Mouse (Mus musculus) heart, embryonic 10.5 days (tissue): ENCODE measurements around the gene Uox. TPM values are rescaled to one million over a fixed set of nuclear protein-coding genes. Genes with fewer than 3 reads are reported as not detected.

Source experiments
- DNase-seq: peaks from one replicate; pipeline ENCODE4 v3.0.0-alpha.2; 2017; ENCODE audit warnings: low spot score
- H3K27ac ChIP-seq: fragments of 300-500 bp; sonication (generic); 2 replicates; pipeline ENCODE4 v1.5.1; 2016; ENCODE audit warnings: mild to moderate bottlenecking
- H3K27me3 ChIP-seq: fragments of 300-500 bp; sonication (generic); 2 replicates; pipeline ENCODE4 v1.6.1; 2016; ENCODE audit warnings: mild to moderate bottlenecking; ENCODE audit not compliant: poor library complexity, insufficient read depth, severe bottlenecking
- H3K36me3 ChIP-seq: fragments of 300-500 bp; sonication (generic); 2 replicates; pipeline ENCODE4 v1.6.1; 2016; ENCODE audit warnings: mild to moderate bottlenecking, moderate library complexity
- H3K4me1 ChIP-seq: fragments of 300-500 bp; sonication (generic); 2 replicates; pipeline ENCODE4 v1.6.1; 2016; ENCODE audit warnings: mild to moderate bottlenecking
- H3K4me3 ChIP-seq: fragments of 300-500 bp; sonication (generic); 2 replicates; pipeline ENCODE4 v1.5.1; 2016; ENCODE audit warnings: mild to moderate bottlenecking, moderate library complexity
- H3K9me3 ChIP-seq: fragments of 300-500 bp; sonication (generic); 2 replicates; pipeline ENCODE4 v1.6.1; 2016; ENCODE audit warnings: mild to moderate bottlenecking, moderate library complexity
- whole genome bisulfite sequencing: fragments of 180-500 bp; shearing (Covaris S2); methylation state at CpG from one replicate; pipeline ENCODE4 v1.1.7; 2016; 5-methylcytosine and 5-hydroxymethylcytosine counted together
- polyA plus RNA-seq: library from polyadenylated mRNA; unstranded; fragments of >200 nt; fragmentation: Nextera tagmentation; extraction: Ambion mirVana; gene quantifications from 2 replicates; pipeline ENCODE4 v1.2.1, GENCODE M21; 2016

Uox gene
- polyA plus RNA-seq, 1 experiment from 2014 or later = not detected

GRCm38 (mm10) chr3:146651217-146651616 lies 81.0 kb downstream of the Uox start, which contains the start of gene 4930503B20Rik:
TSS of gene 4930503B20Rik (minus strand) at chr3:146651317.
- H3K27me3 ChIP-seq = no peaks in the 10 kb centered on the region
- DNase-seq = no peak

DNA sequence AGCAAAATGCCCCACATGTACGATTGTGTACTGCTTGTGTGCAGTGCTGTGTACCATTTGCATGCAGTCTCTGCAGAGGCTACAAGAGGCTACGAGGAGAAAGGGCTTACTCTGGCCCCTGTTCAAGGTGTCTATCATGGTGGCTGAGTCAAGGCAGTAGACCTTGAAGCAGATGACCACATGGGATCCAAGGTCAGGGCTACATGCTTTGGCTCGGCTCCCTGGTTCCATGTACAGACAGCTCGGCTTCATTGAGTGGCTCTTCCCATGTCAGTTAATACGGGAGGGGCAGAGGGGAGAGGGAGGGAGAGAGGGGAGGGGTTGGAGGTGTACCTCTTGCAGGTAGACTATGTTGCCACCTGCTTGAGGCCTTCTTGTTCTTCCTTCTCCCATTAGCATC lies 82.2 kb downstream of the Uox start:
- Histone ChIP-seq H3K27ac (0 out of 2 replicates have a peak overlapping the region, but pooled peaks have one; percentile 2), H3K36me3 (no peaks in the 10 kb centered on the region), H3K4me3 (no peak overlapping the region), H3K9me3 (no peaks in the 10 kb centered on the region), H3K4me1 (peaks cover 16% of the 10 kb centered on the region), H3K27me3 (no peaks in the 10 kb centered on the region)
- no peak for DNase-seq
- 92% methylated on average over 5 of the region's 5 CpGs for WGBS

More at GRCm38 (mm10) chr3:146651217-146651616, 81.0 kb downstream of the Uox start, which contains the start of gene 4930503B20Rik:
- Histone ChIP-seq H3K9me3 (no peaks in the 10 kb centered on the region), H3K4me3 (no peak within 1 kb of the TSS), H3K36me3 (no peaks in the 10 kb centered on the region), H3K4me1 (peaks cover 16% of the 10 kb centered on the region), H3K27ac (no peak within 1 kb of the TSS)
- WGBS = 70% methylated on average over 3 of the region's 3 CpGs

DNA sequence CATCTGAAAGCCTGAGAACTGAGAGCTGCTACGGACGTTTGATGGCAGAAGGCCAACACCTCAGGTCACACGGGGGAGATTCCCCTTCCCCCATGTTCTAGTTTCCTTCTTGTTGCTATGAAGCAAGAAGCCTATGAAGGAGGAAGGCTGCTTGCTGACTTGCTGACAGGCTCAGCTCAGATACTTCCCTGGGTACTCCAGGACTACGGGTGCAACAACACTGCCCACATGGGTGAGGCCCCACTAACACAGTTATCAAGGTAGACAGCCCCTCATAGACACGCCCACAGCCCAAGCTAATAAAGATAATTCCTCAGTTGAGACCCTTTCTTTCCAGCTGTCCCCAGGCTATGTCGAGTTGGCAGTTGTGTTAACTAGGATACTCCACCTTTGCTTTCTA lies 83.5 kb downstream of the Uox start:
- H3K27ac ChIP-seq = peak overlapping the region; percentile 17; the same call in 1 of the 2 replicates
- H3K36me3 ChIP-seq = no peaks in the 10 kb centered on the region
- H3K4me1 ChIP-seq = peaks cover 16% of the 10 kb centered on the region
- DNase-seq = peak; percentile 80
- 47% methylated on average over 6 of the region's 6 CpGs for WGBS
- H3K9me3 ChIP-seq = no peaks in the 10 kb centered on the region
- no peak overlapping the region for H3K4me3 ChIP-seq
- no peaks in the 10 kb centered on the region for H3K27me3 ChIP-seq

GRCm38 (mm10) chr3:146655111-146655577 lies 84.9 kb downstream of the Uox start:
- H3K27ac ChIP-seq = peak overlapping the region; percentile 49; the same call in 1 of the 2 replicates

GRCm38 (mm10) chr3:146657433-146657832 lies 87.2 kb downstream of the Uox start:
- H3K4me1 ChIP-seq = peaks cover 16% of the 10 kb centered on the region
- no peaks in the 10 kb centered on the region for H3K9me3 ChIP-seq
- DNase-seq = no peak
- no peaks in the 10 kb centered on the region for H3K27me3 ChIP-seq
- H3K4me3 ChIP-seq = no peak overlapping the region
- no peaks in the 10 kb centered on the region for H3K36me3 ChIP-seq
- H3K27ac ChIP-seq = no peak overlapping the region
- 82% methylated on average over 5 of the region's 5 CpGs for WGBS

More at GRCm38 (mm10) chr3:146655111-146655577, 84.9 kb downstream of the Uox start:
- Histone ChIP-seq H3K36me3 (no peaks in the 10 kb centered on the region), H3K4me1 (peaks cover 16% of the 10 kb centered on the region), H3K27me3 (no peaks in the 10 kb centered on the region), H3K9me3 (no peaks in the 10 kb centered on the region), H3K4me3 (no peak overlapping the region)
- WGBS = 59% methylated on average over 2 of the region's 2 CpGs
- DNase-seq = no peak

DNA sequence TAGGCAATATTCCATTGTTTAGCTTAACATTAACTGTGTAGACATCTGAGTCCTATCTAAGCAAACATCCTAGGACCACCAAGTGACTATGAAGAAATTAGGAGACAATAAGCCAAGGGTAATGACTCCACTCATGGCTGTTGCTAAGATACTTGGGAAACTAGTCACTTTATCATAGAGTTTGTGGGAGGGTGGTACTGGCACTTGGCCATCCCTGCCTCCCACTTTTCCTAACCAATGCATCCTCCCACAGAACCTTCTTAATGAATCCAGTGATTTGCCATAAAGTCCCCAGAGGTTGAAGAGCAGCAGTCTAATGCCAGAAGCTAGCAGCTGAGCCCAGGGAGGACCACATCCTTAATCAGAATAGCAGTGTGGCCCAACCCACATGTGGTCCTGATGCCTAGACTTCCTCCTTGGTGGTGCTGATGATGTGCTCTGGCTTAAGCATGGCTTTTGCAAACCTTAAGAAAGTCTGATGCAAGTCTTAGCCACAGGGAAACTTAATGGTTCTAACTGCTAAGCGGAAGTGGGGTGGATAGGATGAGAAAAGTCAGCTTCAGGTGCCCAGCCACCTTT lies 87.9 kb downstream of the Uox start:
- WGBS = 95% methylated on average over 1 of the region's 1 CpGs
- Histone ChIP-seq H3K27ac (no peak overlapping the region), H3K4me1 (peaks cover 12% of the 10 kb centered on the region), H3K36me3 (no peaks in the 10 kb centered on the region), H3K4me3 (no peak overlapping the region), H3K9me3 (no peaks in the 10 kb centered on the region), H3K27me3 (no peaks in the 10 kb centered on the region)
- DNase-seq = no peak

DNA sequence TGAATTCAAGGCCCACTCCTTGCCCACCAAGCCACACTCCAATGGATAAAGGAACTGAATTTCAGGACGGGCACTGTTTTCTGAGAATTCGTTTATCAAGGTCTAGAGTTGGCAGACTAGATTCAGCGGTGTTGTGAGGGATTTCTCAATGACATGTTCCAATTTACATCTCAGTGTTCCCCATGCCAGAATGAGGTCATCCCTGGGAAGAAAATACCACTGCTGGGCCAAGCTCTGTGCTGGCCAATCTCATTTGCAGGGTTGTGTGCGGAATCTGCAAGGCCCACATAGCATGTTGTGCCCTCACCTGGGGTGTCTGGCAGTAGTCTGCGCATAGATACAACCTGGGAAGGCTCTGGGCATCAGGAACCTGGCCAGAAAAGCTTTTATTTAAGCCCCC lies 89.1 kb downstream of the Uox start:
- no peak for DNase-seq
- H3K4me3 ChIP-seq = no peak overlapping the region
- H3K9me3 ChIP-seq = no peaks in the 10 kb centered on the region
- peaks cover 6% of the 10 kb centered on the region; the same call in 1 of the 2 replicates for H3K4me1 ChIP-seq
- H3K27ac ChIP-seq = no peak overlapping the region
- 86% methylated on average over 5 of the region's 5 CpGs for WGBS
- H3K27me3 ChIP-seq = no peaks in the 10 kb centered on the region
- H3K36me3 ChIP-seq = no peaks in the 10 kb centered on the region

- Histone ChIP-seq H3K36me3 (no peaks in the 10 kb centered on the region), H3K4me3 (no peak overlapping the region), H3K27ac (no peak overlapping the region), H3K27me3 (no peaks in the 10 kb centered on the region), H3K4me1 (no peaks in the 10 kb centered on the region), H3K9me3 (no peaks in the 10 kb centered on the region)
- DNase-seq = no peak
- WGBS = 72% methylated on average over 6 of the region's 6 CpGs
Measured at GRCm38 (mm10) chr3:146661001-146661400, 90.8 kb downstream of the Uox start.

- WGBS = 77% methylated on average over 7 of the region's 7 CpGs
- H3K4me3 ChIP-seq = no peak overlapping the region
- no peaks in the 10 kb centered on the region for H3K4me1 ChIP-seq
- no peaks in the 10 kb centered on the region for H3K36me3 ChIP-seq
- no peak for DNase-seq
- H3K27ac ChIP-seq = no peak overlapping the region
- H3K27me3 ChIP-seq = no peaks in the 10 kb centered on the region
- H3K9me3 ChIP-seq = no peaks in the 10 kb centered on the region
Measured at GRCm38 (mm10) chr3:146661907-146662306, 91.7 kb downstream of the Uox start.

- H3K36me3 ChIP-seq = no peaks in the 10 kb centered on the region
- no peaks in the 10 kb centered on the region for H3K27me3 ChIP-seq
- H3K27ac ChIP-seq = no peak overlapping the region
- DNase-seq = no peak
- 69% methylated on average over 2 of the region's 2 CpGs for WGBS
- no peaks in the 10 kb centered on the region for H3K4me1 ChIP-seq
- no peak overlapping the region for H3K4me3 ChIP-seq
- no peaks in the 10 kb centered on the region for H3K9me3 ChIP-seq
Measured at GRCm38 (mm10) chr3:146671121-146671520, 100.9 kb downstream of the Uox start.

GRCm38 (mm10) chr3:146675101-146675500 lies 104.9 kb downstream of the Uox start:
- no peak for DNase-seq
- Histone ChIP-seq H3K27me3 (no peaks in the 10 kb centered on the region), H3K9me3 (no peaks in the 10 kb centered on the region), H3K4me1 (no peaks in the 10 kb centered on the region), H3K4me3 (no peak overlapping the region), H3K36me3 (no peaks in the 10 kb centered on the region), H3K27ac (no peak overlapping the region)
- 81% methylated on average over 1 of the region's 1 CpGs for WGBS

DNA sequence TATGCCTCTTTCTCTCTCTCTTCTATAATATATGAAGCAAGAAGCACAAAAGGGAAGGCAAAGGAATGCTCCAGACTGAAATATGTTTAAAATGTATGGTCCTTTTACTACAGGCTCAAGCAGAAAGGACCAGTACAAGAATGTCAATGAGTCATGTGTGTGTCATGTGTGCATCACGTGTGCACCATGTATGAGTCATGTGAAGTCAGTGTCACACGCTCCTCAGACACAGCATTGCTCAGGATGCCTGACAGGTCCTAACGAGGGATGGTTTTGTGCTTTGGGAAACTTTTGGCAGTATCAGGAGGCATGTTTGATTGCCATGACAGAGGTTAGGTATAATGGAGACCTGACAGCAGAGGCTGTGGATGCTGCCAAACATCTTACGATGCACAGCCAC lies 106.0 kb downstream of the Uox start:
- 83% methylated on average over 4 of the region's 4 CpGs for WGBS
- Histone ChIP-seq H3K27me3 (no peaks in the 10 kb centered on the region), H3K36me3 (no peaks in the 10 kb centered on the region), H3K9me3 (no peaks in the 10 kb centered on the region), H3K4me3 (no peak overlapping the region), H3K4me1 (no peaks in the 10 kb centered on the region), H3K27ac (no peak overlapping the region)
- no peak for DNase-seq

GRCm38 (mm10) chr3:146679646-146680045 lies 109.4 kb downstream of the Uox start:
- WGBS = 90% methylated on average over 16 of the region's 16 CpGs
- Histone ChIP-seq H3K36me3 (no peaks in the 10 kb centered on the region), H3K27ac (no peak overlapping the region), H3K27me3 (no peaks in the 10 kb centered on the region), H3K4me3 (no peak overlapping the region), H3K9me3 (no peaks in the 10 kb centered on the region), H3K4me1 (peaks cover 23% of the 10 kb centered on the region)
- no peak for DNase-seq

- Histone ChIP-seq H3K9me3 (no peaks in the 10 kb centered on the region), H3K27me3 (no peaks in the 10 kb centered on the region), H3K27ac (no peak overlapping the region), H3K36me3 (no peaks in the 10 kb centered on the region), H3K4me1 (peaks cover 27% of the 10 kb centered on the region), H3K4me3 (no peak overlapping the region)
- no peak for DNase-seq
- WGBS = 92% methylated on average over 13 of the region's 13 CpGs
Measured at GRCm38 (mm10) chr3:146680625-146681024, 110.4 kb downstream of the Uox start.
